Mouse (Mus musculus): ENCODE measurements at regions not wholly inside any gene's neighbourhood (a gene's known extent, or its start where the extent isn't known, plus 50 kb on each side); places are given as distances from the start of the nearest gene placed in this dataset.

GRCm38 (mm10) chr16:29950791-29951190 is 113.4 kb upstream of the Hes1 start:
- no peak for DNase-seq (ENCODE audit: low spot score in 2 of 2)

DNA sequence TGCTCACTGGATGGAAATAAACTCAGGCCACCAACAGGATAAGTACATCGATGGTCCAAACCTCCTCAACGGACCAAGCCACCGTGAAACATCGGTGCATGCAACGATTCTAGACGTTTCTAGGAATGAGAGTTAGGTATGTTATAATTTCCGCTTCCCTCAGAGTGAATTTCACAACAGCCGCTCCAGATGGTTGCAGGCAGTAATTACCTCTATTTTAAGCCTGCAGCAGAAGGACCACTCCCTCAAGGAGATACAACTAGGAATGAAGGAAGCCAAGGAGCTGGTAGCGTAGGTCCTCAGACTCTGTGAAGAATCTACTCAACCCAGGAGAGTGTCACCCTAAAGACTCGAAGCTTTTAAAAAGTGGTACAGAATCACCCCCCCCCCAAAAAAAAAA is 109.5 kb upstream of the Hes1 start:
- DNase-seq (ENCODE audit: low spot score in 2 of 2): peak; percentile 64 to 68

DNA sequence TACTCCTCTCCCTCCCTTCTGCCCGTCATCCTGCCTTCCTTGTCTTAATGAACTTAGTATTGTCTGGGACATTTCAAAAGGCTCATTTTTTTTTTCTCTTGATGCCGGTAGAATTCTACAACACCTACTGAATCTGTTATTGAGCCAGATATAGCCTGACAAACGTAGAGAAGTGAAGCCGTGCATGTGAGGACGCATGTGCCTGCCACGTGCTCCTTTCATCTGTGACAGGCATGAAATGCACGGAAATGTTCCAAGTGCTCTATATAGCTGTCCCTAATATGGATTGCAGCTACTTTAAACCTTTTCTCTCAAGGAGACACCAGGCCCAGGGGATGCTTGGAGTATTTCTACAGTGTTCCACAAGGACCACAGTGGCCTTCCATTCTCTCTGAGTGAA is 107.3 kb upstream of the Hes1 start:
- DNase-seq (ENCODE audit: low spot score in 2 of 2): peak; percentile 48 to 50

GRCm38 (mm10) chr16:29959939-29960637 is 104.1 kb upstream of the Hes1 start:
- DNase-seq (ENCODE audit: low spot score in 2 of 2): no peak

DNA sequence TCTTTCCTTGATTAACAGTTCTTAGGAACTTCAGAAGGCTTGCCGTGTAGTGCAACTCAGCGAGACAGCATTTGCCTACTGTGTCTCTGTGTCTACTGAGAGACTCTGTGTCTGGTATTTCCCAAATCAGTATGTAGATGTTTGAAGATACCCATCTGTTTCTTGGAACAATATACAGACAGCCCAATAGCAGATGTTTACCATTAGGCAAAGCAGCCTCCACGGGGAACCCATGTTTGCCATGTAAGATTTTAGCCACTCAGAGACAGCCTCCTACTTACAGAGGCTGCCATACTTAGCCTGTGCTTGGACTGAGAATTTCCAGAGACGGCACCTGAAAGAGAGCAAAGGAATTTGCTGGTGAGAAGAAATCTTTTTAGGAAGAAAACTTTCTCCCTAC is 100.9 kb upstream of the Hes1 start:
- no peak for DNase-seq (ENCODE audit: low spot score in 2 of 2)

- DNase-seq (ENCODE audit: low spot score in 2 of 2): no peak
Observed at GRCm38 (mm10) chr16:29964563-29964962, 99.6 kb upstream of the Hes1 start.

DNA sequence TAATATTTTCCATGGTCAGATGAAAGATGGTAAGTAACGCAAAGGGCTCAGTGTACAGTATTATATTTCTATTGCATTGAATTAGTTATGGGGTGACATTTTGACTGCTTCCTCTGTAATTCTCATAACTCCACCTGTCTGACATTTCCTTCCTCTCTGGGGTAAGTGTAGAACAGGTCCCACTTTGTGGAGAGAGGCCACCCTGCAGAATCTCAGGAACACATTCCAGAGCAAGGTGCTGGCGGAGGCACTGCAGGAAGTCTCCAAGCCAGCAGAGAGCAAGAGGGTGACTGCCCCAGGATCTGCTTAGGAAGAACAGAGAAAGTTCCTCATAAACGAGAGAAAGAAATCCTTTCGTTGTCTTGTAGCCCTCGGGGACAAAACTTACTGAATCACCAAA is 95.4 kb upstream of the Hes1 start:
- DNase-seq (ENCODE audit: low spot score in 2 of 2): no peak

- DNase-seq (ENCODE audit: low spot score in 2 of 2): no peak
Observed at GRCm38 (mm10) chr16:29972741-29973141, 91.4 kb upstream of the Hes1 start.

DNA sequence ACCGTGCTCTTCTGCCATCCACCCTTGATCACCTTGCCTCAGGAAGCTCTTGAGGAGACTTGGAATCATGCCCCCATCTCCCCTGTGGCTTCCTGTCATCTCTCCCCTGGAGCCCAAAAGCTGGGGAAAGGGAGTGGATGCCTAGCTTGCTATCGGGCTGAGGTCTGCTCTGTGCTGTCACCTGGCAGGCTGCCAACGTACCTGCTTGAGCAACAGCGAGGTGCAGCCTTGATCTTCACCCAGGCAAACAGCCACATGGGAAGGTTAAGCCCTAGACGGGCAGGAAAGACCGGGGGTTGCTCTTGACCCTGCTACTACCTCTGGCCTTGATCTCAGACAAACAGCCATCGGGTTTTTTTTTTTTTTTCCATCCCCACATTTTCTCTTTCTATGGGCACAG is 90.9 kb upstream of the Hes1 start:
- no peak for DNase-seq (ENCODE audit: low spot score in 2 of 2)

GRCm38 (mm10) chr16:29975800-29976199 is 88.4 kb upstream of the Hes1 start:
- no peak for DNase-seq (ENCODE audit: low spot score in 2 of 2)

- no peak for DNase-seq (ENCODE audit: low spot score in 2 of 2)
Observed at GRCm38 (mm10) chr16:29977011-29977410, 87.2 kb upstream of the Hes1 start.

GRCm38 (mm10) chr16:29977711-29978110 is 86.5 kb upstream of the Hes1 start:
- no peak for DNase-seq (ENCODE audit: low spot score in 2 of 2)

GRCm38 (mm10) chr16:29979066-29979465 is 85.1 kb upstream of the Hes1 start:
- no peak for DNase-seq (ENCODE audit: low spot score in 2 of 2)

DNA sequence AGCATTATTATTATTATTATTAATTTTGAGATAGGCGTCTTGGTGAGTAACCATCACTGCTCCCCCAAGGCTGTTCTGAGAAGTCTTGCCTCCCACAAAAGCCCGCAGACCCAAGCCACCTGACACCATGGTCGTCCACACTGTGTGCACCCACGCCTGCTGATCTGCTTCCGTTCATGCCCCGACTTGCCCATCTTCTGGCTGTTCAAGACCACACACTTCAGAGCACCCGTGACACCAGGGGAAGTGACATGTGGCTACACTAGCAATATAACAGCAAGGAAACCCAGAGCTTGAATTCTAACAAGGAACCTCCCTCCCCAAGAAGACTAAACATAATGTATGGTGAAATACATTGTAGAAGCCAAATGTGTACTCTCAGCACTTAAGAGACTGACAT is 82.6 kb upstream of the Hes1 start:
- DNase-seq (ENCODE audit: low spot score in 2 of 2): no peak

GRCm38 (mm10) chr16:29982224-29982785 is 81.9 kb upstream of the Hes1 start:
- DNase-seq (ENCODE audit: low spot score in 2 of 2): no peak

GRCm38 (mm10) chr16:29983161-29983560 is 81.0 kb upstream of the Hes1 start:
- DNase-seq (ENCODE audit: low spot score in 2 of 2): no peak

DNA sequence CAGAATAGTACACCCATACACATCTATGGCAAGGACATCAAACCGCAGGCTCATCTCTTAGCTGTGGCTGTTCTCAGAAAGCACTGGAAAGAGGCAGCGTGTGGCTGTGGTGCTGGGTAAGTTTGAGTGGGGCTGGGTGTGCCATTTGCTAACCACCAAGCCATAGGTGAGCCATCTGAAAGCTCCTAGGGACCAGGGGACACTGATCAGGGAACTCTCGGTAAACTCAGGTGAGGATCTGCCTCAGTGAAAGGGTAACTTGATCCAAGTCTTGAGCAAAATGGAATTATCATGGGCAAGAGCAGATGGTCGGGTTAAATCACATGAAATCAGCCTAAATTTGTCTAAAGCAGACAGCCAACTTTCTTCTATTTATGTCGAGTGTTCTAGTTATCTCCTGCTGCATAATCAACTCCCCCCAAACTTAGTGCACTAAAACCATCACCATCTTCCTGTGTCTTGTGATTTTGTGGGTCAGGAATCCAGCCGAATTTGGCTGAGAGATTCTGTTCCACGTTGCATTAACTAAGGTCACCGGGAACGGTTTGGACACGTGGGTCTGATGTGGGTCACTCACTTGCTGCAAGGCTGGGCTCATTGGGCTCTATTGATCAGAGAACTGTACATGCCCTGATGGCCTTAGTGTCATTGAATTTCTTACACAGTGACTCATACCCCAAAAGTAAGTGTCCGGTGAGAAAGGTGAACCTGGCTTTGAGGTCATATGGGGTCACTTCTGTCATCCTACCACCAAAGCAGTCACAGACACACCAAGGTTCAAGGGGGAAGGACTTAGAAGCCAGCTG is 78.9 kb upstream of the Hes1 start:
- no peak for DNase-seq (ENCODE audit: low spot score in 2 of 2)

DNA sequence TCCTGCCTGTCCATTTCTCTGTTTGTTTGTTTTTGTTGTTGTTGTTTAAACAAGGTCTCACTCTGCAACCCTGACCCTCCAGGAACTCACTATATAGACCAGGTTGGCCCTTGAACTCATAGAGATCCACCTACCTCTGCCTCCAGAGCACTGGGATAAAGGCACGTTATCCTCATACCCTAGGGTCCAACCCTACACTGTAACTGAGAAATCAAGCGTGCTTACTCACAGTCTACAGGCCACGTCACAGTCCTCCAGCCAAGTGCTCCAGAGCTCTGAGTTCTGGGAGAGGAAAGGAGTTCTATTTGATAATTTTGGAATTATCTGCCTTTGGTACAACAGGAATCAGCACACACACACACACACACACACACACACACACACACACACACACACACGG is 76.6 kb upstream of the Hes1 start:
- DNase-seq (ENCODE audit: low spot score in 2 of 2): no peak

- no peak for DNase-seq (ENCODE audit: low spot score in 2 of 2)
Observed at GRCm38 (mm10) chr16:29987999-29988398, 76.2 kb upstream of the Hes1 start.

DNA sequence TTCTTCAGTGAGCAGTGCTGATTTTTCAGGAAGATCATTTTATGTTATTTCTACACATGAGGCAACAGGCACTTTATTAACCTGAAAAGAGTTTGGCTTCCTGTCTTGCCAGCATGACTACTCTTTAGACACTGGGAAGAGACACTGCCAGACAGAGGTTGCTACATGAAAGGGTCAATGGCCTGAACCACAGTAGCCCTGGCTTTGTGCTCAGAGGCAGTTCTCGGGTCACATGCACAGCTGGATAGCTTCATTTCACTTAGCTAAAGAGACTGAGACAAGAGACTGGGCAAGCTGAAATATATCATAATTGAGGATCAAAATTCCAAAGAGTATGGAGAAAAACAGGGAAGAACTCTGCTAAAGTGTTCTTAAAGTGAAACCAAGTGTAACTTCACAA is 74.9 kb upstream of the Hes1 start:
- no peak for DNase-seq (ENCODE audit: low spot score in 2 of 2)

- DNase-seq (ENCODE audit: low spot score in 2 of 2): no peak
Observed at GRCm38 (mm10) chr16:29990393-29990792, 73.8 kb upstream of the Hes1 start.

GRCm38 (mm10) chr16:29990795-29991587 is 73.2 kb upstream of the Hes1 start:
- DNase-seq (ENCODE audit: low spot score in 2 of 2): no peak
